Mouse (Mus musculus) T-helper 17 cell (primary cell): Measurements from ENCODE around the gene Pfdn2.

Experiments used
- in situ Hi-C, 2 experiments: fragments of 300-600 bp; cut with MboI, MseI; formaldehyde crosslinking; loops; 1 replicate in 1 of 2; 2 replicates in 1 of 2; pipeline ENCODE4 v1.15.1; 2025; ENCODE audit warnings: high pct_unique_total_duplicates in 2 of 2

The Pfdn2 gene

DNA sequence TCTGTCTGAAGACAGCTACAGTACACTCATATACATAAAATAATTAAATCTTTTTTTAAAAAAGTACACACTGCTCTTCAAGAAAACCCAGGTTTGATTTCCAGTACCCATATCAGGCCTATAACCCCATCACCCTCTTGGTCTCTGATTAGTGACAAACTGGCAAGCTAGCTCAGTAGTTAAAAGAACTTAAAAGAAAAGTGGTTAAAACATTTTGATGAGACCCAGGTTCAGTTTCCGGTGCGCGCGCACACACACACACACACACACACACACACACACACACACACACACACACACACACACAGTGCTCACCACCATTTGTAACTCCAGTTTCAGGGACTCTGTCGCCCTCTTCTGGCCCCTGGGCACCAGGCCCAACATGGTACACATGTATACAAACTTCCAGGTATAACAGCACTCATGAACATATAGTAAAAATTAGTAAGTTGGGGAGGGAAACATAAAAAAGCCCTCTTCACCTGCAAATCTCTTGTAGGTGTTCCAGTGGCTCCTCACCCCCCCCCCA lies 10.4 kb downstream of the Pfdn2 start:
- in situ Hi-C loops, result loop anchor here (5.0 kb wide), 1 partner anchor 39 kb away; no protein-coding TSS in a partner anchor

GRCm38 (mm10) chr1:171356814-171357213 lies 11.3 kb downstream of the Pfdn2 start:
- in situ Hi-C loops, result loop anchor here (5.0 kb wide), 1 partner anchor 40 kb away; no protein-coding TSS in a partner anchor

DNA sequence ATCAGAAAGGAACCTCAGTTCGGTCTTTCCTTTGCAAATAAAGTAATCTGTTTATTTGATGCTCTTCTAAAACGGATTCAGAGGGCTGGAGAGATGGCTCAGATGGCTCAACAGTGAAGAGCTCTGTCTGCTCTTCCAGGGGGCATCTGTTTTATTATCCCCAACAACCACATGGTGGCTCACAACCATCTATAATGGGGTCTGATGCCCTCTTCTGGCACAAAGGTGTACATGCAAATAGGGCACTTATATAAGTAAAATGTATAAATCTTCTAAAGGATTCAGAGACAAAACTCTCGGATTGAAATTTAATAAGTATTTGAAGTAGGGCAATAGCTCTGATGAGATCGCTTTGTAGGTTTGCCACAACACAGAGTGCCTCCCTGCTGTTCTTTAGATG lies 13.0 kb downstream of the Pfdn2 start:
- in situ Hi-C loops, result loop anchor here (5.0 kb wide), 1 partner anchor 41 kb away; no protein-coding TSS in a partner anchor

- in situ Hi-C loops, result loop anchor here in 1 of 2 experiments (5.0 kb wide), 1 partner anchor 117 kb away; no protein-coding TSS in a partner anchor
Observed at GRCm38 (mm10) chr1:171360253-171360652, 14.8 kb downstream of the Pfdn2 start.

- in situ Hi-C loops, result loop anchor here in 1 of 2 experiments (5.0 kb wide), 1 partner anchor 117 kb away; no protein-coding TSS in a partner anchor
Observed at GRCm38 (mm10) chr1:171360656-171361055, 15.2 kb downstream of the Pfdn2 start, which contains the start of gene Klhdc9. Gene Klhdc9, minus strand, starts transcription at chr1:171360798.

- in situ Hi-C loops, result loop anchor here in 1 of 2 experiments (5.0 kb wide), 1 partner anchor 116 kb away; no protein-coding TSS in a partner anchor
Observed at GRCm38 (mm10) chr1:171361106-171362103, 15.9 kb downstream of the Pfdn2 start.

DNA sequence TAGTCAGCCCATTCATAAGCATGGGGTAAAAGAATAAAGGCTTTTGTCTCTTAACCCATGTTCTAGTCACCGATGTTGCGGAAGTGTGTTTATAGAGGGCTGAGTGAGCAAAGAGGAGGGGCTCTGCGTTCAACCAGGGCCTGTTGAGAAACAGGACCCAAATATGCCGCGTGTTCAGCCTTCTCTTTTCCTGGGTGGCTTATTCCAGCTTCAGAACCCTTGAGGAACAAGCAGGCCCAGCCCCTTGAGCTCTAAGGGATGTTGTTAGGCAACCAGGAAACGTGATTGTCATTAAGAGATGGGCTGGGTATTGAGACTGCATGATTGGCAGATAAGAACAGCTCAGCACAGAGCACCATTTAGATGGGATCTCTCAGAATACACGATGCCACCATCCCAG lies 20.5 kb downstream of the Pfdn2 start:
- in situ Hi-C loops, result no loop called here

GRCm38 (mm10) chr1:171369845-171370556 lies 24.5 kb downstream of the Pfdn2 start, which contains the start of gene Nectin4:
Gene Nectin4, plus strand, starts transcription at chr1:171370099.
- in situ Hi-C loops, result no loop called here

DNA sequence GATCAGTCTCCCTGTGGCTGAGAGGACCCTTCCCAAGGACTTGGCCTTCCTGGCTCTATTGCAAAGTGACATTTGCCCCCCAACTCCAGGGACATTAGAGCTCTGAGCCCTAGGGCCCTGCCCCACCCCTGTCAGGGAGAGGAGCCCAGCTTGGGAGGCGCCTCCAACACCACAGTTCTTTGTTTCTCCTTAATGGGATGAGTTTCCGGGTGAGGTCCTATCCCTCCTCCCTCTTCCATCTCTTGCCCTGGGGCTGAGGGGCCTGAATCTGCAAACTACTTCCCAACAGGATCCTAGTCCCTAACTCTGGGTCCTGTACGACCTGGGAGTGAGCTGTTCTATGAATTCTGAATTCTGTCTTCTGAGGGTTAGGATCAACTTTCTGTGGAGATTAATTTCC lies 27.4 kb downstream of the Pfdn2 start:
- in situ Hi-C loops, result no loop called here

GRCm38 (mm10) chr1:171373946-171374345 lies 28.5 kb downstream of the Pfdn2 start:
- in situ Hi-C loops, result no loop called here

- in situ Hi-C loops, result no loop called here
Observed at GRCm38 (mm10) chr1:171375646-171376097, 30.2 kb downstream of the Pfdn2 start.

- in situ Hi-C loops, result no loop called here
Observed at GRCm38 (mm10) chr1:171378298-171378697, 32.8 kb downstream of the Pfdn2 start.

GRCm38 (mm10) chr1:171379935-171380599 lies 34.6 kb downstream of the Pfdn2 start:
- in situ Hi-C loops, result no loop called here

- in situ Hi-C loops, result no loop called here
Observed at GRCm38 (mm10) chr1:171382096-171382620, 36.7 kb downstream of the Pfdn2 start.

DNA sequence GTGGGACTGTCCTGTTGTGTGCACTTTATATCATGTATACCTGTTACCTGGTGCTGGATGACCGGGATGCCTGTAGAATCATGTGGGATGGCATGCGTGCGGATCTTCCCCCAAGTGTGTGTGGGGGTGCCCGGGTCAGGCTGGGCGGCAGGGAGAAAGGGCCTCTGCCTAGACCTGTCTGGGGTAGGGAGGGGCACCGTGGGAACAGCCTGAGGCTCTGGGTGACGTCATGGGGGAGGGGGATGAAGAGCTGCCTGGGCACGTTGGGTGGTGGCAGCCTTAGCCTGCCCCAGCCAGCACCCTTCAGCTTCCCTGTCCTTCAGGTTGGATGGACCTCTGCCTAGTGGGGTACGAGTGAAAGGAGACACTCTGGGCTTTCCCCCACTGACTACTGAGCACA lies 38.9 kb downstream of the Pfdn2 start:
- in situ Hi-C loops, result no loop called here

GRCm38 (mm10) chr1:171385171-171385570 lies 39.7 kb downstream of the Pfdn2 start:
- in situ Hi-C loops, result no loop called here

DNA sequence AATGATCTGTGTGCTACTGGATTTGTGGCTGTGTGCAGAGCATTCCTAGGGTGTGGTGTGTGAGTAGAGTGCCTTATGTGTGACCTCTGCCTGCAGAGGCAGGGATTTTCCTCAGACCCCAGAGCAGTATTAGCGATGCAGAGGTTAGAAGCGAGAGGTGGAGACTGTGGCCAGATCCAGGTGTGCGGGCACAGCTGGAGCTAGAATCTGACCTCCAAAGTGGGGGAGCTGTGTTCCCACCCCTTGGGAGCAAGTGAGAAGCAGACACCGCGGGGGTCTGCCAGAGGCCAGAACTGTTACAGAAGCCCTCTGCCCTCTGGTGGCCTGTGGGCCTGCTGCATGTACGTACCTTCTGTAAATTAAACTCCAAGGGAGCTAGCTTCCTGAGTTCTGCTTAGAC lies 41.6 kb downstream of the Pfdn2 start:
- in situ Hi-C loops, result no loop called here

GRCm38 (mm10) chr1:171388376-171389102 lies 43.1 kb downstream of the Pfdn2 start, which contains the start of gene Arhgap30:
Gene Arhgap30, plus strand, starts transcription at chr1:171388954.
- in situ Hi-C loops, result no loop called here

DNA sequence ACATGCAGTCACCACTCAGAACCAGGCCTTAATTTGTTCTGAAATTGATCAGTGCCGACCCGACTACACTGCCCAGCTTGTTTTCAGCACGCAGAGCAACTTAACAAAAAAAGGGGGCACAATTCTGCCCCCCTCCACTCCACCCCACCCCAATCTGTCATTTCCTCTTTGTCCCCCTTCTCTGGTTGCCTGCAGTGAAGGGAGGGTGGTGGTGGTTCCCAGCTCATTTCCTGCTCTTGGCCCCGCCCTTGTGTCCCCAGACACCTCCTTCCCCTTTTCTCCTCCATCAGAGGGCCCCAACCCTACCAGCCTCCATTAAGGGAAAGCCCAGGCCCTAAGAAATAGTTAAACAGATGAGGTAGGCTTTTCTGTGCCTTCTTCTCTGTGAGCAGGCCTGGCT lies 44.6 kb downstream of the Pfdn2 start:
- in situ Hi-C loops, result no loop called here

DNA sequence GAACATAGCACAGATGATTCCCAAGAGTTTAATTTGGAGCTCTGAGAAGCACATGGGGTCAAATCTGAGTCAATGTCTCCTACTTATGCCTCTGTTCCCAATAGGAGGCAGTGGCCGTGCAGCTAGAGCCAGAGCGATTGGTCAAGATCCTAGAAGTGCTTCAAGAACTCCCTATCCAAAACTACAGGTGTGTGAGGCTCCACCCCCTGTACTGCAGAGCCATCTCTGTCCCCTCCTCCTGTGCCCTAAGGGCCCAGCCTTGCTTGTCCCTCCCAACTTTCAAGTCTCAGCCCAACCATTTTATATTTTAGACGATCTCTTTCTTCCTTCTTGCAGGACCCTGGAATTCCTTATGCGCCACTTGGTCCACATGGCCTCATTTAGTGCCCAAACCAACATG lies 56.4 kb downstream of the Pfdn2 start:
- in situ Hi-C loops, result no loop called here
